Mouse (Mus musculus): Measurements from ENCODE around the gene Atf6b.

DNA sequence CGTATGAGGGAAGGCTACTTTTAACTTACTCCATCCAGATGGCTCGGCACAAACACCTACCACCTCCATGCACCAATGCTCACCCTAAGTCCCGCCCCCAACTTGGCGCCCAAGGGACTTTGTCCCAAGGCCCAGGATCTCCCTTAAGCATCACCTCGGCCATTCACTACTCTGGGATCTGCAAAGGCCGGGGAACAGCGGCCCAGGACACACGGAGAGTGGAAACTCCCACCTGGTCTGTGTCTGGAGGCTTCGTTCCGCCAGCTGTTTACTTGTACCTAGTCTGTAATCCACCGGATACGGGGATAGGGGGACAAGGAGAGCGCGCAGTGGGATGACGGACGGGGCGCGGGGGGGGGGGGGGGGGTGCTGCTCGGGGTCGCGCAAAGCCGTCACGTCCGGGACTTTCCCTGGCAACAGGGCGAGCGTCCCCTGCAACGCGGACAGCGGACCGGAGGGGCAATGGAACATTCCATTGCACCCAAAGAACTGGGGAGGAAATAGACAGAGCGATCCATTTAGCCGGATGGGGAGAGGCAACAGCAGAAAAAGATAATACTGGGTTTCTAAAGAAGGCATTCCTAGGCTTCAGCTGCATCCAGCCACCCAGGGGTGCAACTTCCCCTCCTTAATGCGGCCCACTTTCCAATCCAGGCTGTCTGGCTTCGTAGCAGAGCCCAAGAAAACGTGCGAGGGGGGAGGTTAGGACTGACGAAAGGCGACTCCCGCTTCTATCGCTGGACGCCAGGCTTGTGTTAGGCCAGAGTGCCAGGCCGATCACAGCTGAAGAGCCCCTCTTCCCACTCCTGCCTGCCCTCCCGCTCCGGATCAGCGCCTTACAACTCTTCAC lies 19.6 kb upstream of the Atf6b start:
- no peak for TF ChIP-seq CTCF (IDR thresholded peaks at IDR 0.05; ENCODE audit: low read depth, low read length)
- TF ChIP-seq POLR2A (IDR thresholded peaks at IDR 0.05; ENCODE audit: insufficient read depth, low read length), result no peak
- TF ChIP-seq EP300 (IDR thresholded peaks at IDR 0.05; ENCODE audit: insufficient read depth, low read depth, low read length), result no peak
